Mouse (Mus musculus) embryonic facial prominence, embryonic 14.5 days (tissue): ENCODE results near the gene Atxn10. TPM values are rescaled to one million over a fixed set of nuclear protein-coding genes. Genes with fewer than 3 reads are reported as not detected.

Experiments used
- ATAC-seq: fragments of 200-750 bp; cut with Nextera tagmentation; 2 replicates; pipeline ENCODE4 v1.8.0; 2017; ENCODE audit warnings: low read depth, moderate number of reproducible peaks, moderate TSS enrichment
- DNase-seq: peaks from one replicate; pipeline ENCODE4 v3.0.0-alpha.2; 2015; ENCODE audit warnings: low spot score
- H3K27ac ChIP-seq: fragments of 300-500 bp; sonication (generic); replicated peaks from 2 replicates; pipeline ENCODE4 v1.5.1; 2014; ENCODE audit warnings: low read depth, mild to moderate bottlenecking, low read length, moderate library complexity
- H3K27me3 ChIP-seq: fragments of 300-500 bp; sonication (generic); replicated peaks from 2 replicates; pipeline ENCODE4 v1.6.1; 2014; ENCODE audit warnings: low read length; ENCODE audit not compliant: control insufficient read depth, insufficient read depth
- H3K36me3 ChIP-seq: fragments of 300-500 bp; sonication (generic); 2 replicates; pipeline ENCODE4 v1.6.1; 2014; ENCODE audit warnings: low read length, mixed read lengths; ENCODE audit not compliant: control insufficient read depth, insufficient read depth
- H3K4me1 ChIP-seq: fragments of 300-500 bp; sonication (generic); 2 replicates; pipeline ENCODE4 v1.6.1; 2014; ENCODE audit warnings: antibody characterized with exemption, low read length; ENCODE audit not compliant: control insufficient read depth, insufficient read depth
- H3K4me2 ChIP-seq: fragments of 300-500 bp; sonication (generic); 2 replicates; pipeline ENCODE4 v1.6.1; 2014; ENCODE audit warnings: low read depth, mild to moderate bottlenecking, low read length, moderate library complexity, mixed read lengths
- H3K4me3 ChIP-seq: fragments of 300-500 bp; sonication (generic); 2 replicates; pipeline ENCODE4 v1.5.1; 2014; ENCODE audit warnings: low read depth, mild to moderate bottlenecking, low read length
- H3K9ac ChIP-seq: fragments of 300-500 bp; sonication (generic); 2 replicates; pipeline ENCODE4 v1.6.1; 2014; ENCODE audit warnings: low read depth, mild to moderate bottlenecking, low read length, moderate library complexity, mixed read lengths
- H3K9me3 ChIP-seq: fragments of 300-500 bp; sonication (generic); 2 replicates; pipeline ENCODE4 v1.6.1; 2016; ENCODE audit warnings: low read length; ENCODE audit not compliant: control insufficient read depth
- WGBS: fragments of 180-500 bp; shearing (Covaris S2); extraction: QIAGEN DNeasy Blood & Tissue Kit; methylation state at CpG from one replicate; pipeline ENCODE4 v1.1.7; 2014; 5-methylcytosine and 5-hydroxymethylcytosine counted together
- polyA plus RNA-seq: library from polyadenylated mRNA; unstranded; fragments of >200 nt; fragmentation: Nextera tagmentation; extraction: Ambion mirVana; gene quantifications from 2 replicates; pipeline ENCODE4 v1.2.1, GENCODE M21; 2014

The Atxn10 gene
- polyA plus RNA-seq, 1 experiment from 2014 or later = 261 TPM

- H3K27me3 ChIP-seq = no peaks in the 10 kb centered on the region
- H3K27ac ChIP-seq = no peak overlapping the region
- H3K9me3 ChIP-seq = no peaks in the 10 kb centered on the region
- H3K4me2 ChIP-seq = no peak overlapping the region
- H3K9ac ChIP-seq = no peak overlapping the region
- ATAC-seq (no peak), DNase-seq (no peak)
- WGBS = 84% methylated on average over 4 of the region's 4 CpGs
- H3K4me3 ChIP-seq = no peak overlapping the region
- H3K4me1 ChIP-seq = no peaks in the 10 kb centered on the region
- peaks cover 60% of the 10 kb centered on the region for H3K36me3 ChIP-seq
Measured at GRCm38 (mm10) chr15:85461541-85461940, 125.5 kb downstream of the Atxn10 start.

GRCm38 (mm10) chr15:85462138-85462537, 126.1 kb downstream of the Atxn10 start:
- WGBS = 78% methylated on average over 4 of the region's 4 CpGs
- H3K4me2 ChIP-seq = no peak overlapping the region
- no peak overlapping the region for H3K27ac ChIP-seq
- H3K27me3 ChIP-seq = no peaks in the 10 kb centered on the region
- no peaks in the 10 kb centered on the region for H3K9me3 ChIP-seq
- no peak overlapping the region for H3K4me3 ChIP-seq
- no peaks in the 10 kb centered on the region for H3K4me1 ChIP-seq
- H3K9ac ChIP-seq = no peak overlapping the region
- ATAC-seq (no peak), DNase-seq (no peak)
- peaks cover 60% of the 10 kb centered on the region for H3K36me3 ChIP-seq

GRCm38 (mm10) chr15:85463027-85463790, 127.2 kb downstream of the Atxn10 start:
- Histone ChIP-seq H3K27me3 (no peaks in the 10 kb centered on the region), H3K4me1 (no peaks in the 10 kb centered on the region), H3K4me3 (no peak overlapping the region), H3K9ac (no peak overlapping the region), H3K36me3 (peaks cover 69% of the 10 kb centered on the region), H3K4me2 (no peak overlapping the region), H3K9me3 (no peaks in the 10 kb centered on the region), H3K27ac (no peak overlapping the region)
- ATAC-seq (no peak), DNase-seq (no peak)
- WGBS = 65% methylated on average over 13 of the region's 13 CpGs

- H3K4me1 ChIP-seq = no peaks in the 10 kb centered on the region
- DNase-seq (peak; percentile 32), ATAC-seq (no peak)
- WGBS = 25% methylated on average over 5 of the region's 5 CpGs
- peaks cover 72% of the 10 kb centered on the region for H3K36me3 ChIP-seq
- H3K4me2 ChIP-seq = no peak overlapping the region
- no peak overlapping the region for H3K4me3 ChIP-seq
- H3K27ac ChIP-seq = no peak overlapping the region
- no peak overlapping the region for H3K9ac ChIP-seq
- no peaks in the 10 kb centered on the region for H3K9me3 ChIP-seq
- no peaks in the 10 kb centered on the region for H3K27me3 ChIP-seq
Measured at GRCm38 (mm10) chr15:85464190-85464589, 128.1 kb downstream of the Atxn10 start.

- no peaks in the 10 kb centered on the region for H3K27me3 ChIP-seq
- DNase-seq (peak; percentile 50), ATAC-seq (no peak)
- no peaks in the 10 kb centered on the region for H3K9me3 ChIP-seq
- 58% methylated on average over 10 of the region's 10 CpGs for WGBS
- no peak overlapping the region for H3K4me2 ChIP-seq
- H3K36me3 ChIP-seq = peaks cover 68% of the 10 kb centered on the region
- no peak overlapping the region for H3K4me3 ChIP-seq
- no peak overlapping the region for H3K9ac ChIP-seq
- H3K27ac ChIP-seq = no peak overlapping the region
- no peaks in the 10 kb centered on the region for H3K4me1 ChIP-seq
Measured at GRCm38 (mm10) chr15:85464823-85465565, 128.9 kb downstream of the Atxn10 start.

GRCm38 (mm10) chr15:85466456-85467067, 130.5 kb downstream of the Atxn10 start:
- 90% methylated on average over 5 of the region's 5 CpGs for WGBS
- no peaks in the 10 kb centered on the region for H3K9me3 ChIP-seq
- H3K4me3 ChIP-seq = no peak overlapping the region
- H3K9ac ChIP-seq = no peak overlapping the region
- peaks cover 54% of the 10 kb centered on the region for H3K36me3 ChIP-seq
- H3K4me1 ChIP-seq = no peaks in the 10 kb centered on the region
- H3K27ac ChIP-seq = no peak overlapping the region
- no peaks in the 10 kb centered on the region for H3K27me3 ChIP-seq
- ATAC-seq (no peak), DNase-seq (no peak)
- no peak overlapping the region for H3K4me2 ChIP-seq

GRCm38 (mm10) chr15:85469401-85469800, 133.4 kb downstream of the Atxn10 start:
- Histone ChIP-seq H3K36me3 (peaks cover 40% of the 10 kb centered on the region), H3K27ac (no peak overlapping the region), H3K9ac (no peak overlapping the region), H3K27me3 (no peaks in the 10 kb centered on the region), H3K4me3 (no peak overlapping the region), H3K4me1 (no peaks in the 10 kb centered on the region), H3K9me3 (no peaks in the 10 kb centered on the region), H3K4me2 (no peak overlapping the region)
- ATAC-seq (no peak), DNase-seq (no peak)
- 94% methylated on average over 6 of the region's 6 CpGs for WGBS

GRCm38 (mm10) chr15:85474697-85475096, 138.7 kb downstream of the Atxn10 start:
- Histone ChIP-seq H3K27ac (no peak overlapping the region), H3K4me1 (no peaks in the 10 kb centered on the region; the same call in 1 of the 2 replicates), H3K36me3 (0 out of 2 replicates have a peak, but pooled peaks cover 6% of the 10 kb centered on the region), H3K27me3 (no peaks in the 10 kb centered on the region), H3K4me3 (no peak overlapping the region), H3K4me2 (no peak overlapping the region), H3K9ac (no peak overlapping the region), H3K9me3 (no peaks in the 10 kb centered on the region)
- DNase-seq (no peak), ATAC-seq (no peak)
- 62% methylated on average over 3 of the region's 3 CpGs for WGBS
